Mouse (Mus musculus) ES-E14 (cell line): ENCODE measurements around the gene Ncf1. TPM values are rescaled to one million over a fixed set of nuclear protein-coding genes. Genes with fewer than 3 reads are reported as not detected.

Experiments used
- DNase-seq: peaks from one replicate; pipeline ENCODE4 v3.0.0-alpha.2; 2013; ENCODE audit warnings: low read depth, low spot score
- H3K27ac ChIP-seq: 2 replicates; pipeline ENCODE4 v1.5.1; 2012; ENCODE audit warnings: low read depth, mild to moderate bottlenecking, low read length, moderate library complexity, mixed read lengths; ENCODE audit not compliant: poor library complexity, insufficient read depth, severe bottlenecking
- H3K36me3 ChIP-seq: 2 replicates; pipeline ENCODE4 v1.6.1; 2012; ENCODE audit warnings: mild to moderate bottlenecking, low read length, moderate library complexity, mixed read lengths; ENCODE audit not compliant: control insufficient read depth, poor library complexity, insufficient read depth, severe bottlenecking
- H3K4me1 ChIP-seq, 2 experiments: fragments of 150-350 bp in 1 of 2; sonication (generic) in 1 of 2; 2 replicates each; pipeline ENCODE4 v1.6.1; 2012; ENCODE audit warnings: low read length in 2 of 2, mild to moderate bottlenecking in 1 of 2, mixed read lengths in 1 of 2; ENCODE audit not compliant: control insufficient read depth in 2 of 2, insufficient read depth in 2 of 2, poor library complexity in 1 of 2
- H3K4me3 ChIP-seq, 2 experiments: fragments of 150-350 bp in 1 of 2; sonication (generic) in 1 of 2; 2 replicates each; pipeline ENCODE4 v1.5.1; 2012; ENCODE audit warnings: low read length in 2 of 2, low read depth in 1 of 2, mild to moderate bottlenecking in 1 of 2, mixed read lengths in 1 of 2; ENCODE audit not compliant: insufficient read depth in 1 of 2, poor library complexity in 1 of 2, severe bottlenecking in 1 of 2
- H3K9ac ChIP-seq: 2 replicates; pipeline ENCODE4 v1.6.1; 2012; ENCODE audit warnings: low read depth, mild to moderate bottlenecking, low read length, mixed read lengths; ENCODE audit not compliant: poor library complexity, insufficient read depth, severe bottlenecking
- H3K9me3 ChIP-seq: fragments of 150-350 bp; sonication (generic); 2 replicates; pipeline ENCODE4 v1.6.1; 2012; ENCODE audit warnings: low read depth, mild to moderate bottlenecking, low read length; ENCODE audit not compliant: control insufficient read depth, insufficient read depth
- CHD2 ChIP-seq: IDR thresholded peaks from 2 replicates; pipeline ENCODE4 v1.6.1; 2014; ENCODE audit warnings: mild to moderate bottlenecking, low read depth, low read length, inconsistent platforms
- HCFC1 ChIP-seq: IDR thresholded peaks from 2 replicates; pipeline ENCODE4 v1.6.1; 2012; ENCODE audit warnings: low read length, inconsistent platforms, borderline replicate concordance; ENCODE audit not compliant: insufficient read depth
- MAFK ChIP-seq: IDR thresholded peaks from 2 replicates; pipeline ENCODE4 v1.6.1; 2014; ENCODE audit warnings: mild to moderate bottlenecking, low read depth, low read length, inconsistent platforms; ENCODE audit not compliant: insufficient read depth
- ZC3H11A ChIP-seq: IDR thresholded peaks from 2 replicates; pipeline ENCODE4 v1.6.1; 2012; ENCODE audit warnings: low read depth, mild to moderate bottlenecking, inconsistent platforms, low read length, borderline replicate concordance
- ZNF384 ChIP-seq: IDR thresholded peaks from 2 replicates; pipeline ENCODE4 v1.6.1; 2012; ENCODE audit warnings: low read depth, low read length, inconsistent platforms
- in situ Hi-C, 2 experiments: fragments of 600-800 bp; cut with MboI; formaldehyde crosslinking; loops; one replicate each; pipeline ENCODE4 v1.15.1; 2025; ENCODE audit warnings: low sequenced_read_pairs in 2 of 2, inconsistent platforms in 1 of 2; ENCODE audit not compliant: unreplicated experiment in 2 of 2
- total RNA-seq: library from RNA; depleted of rRNA; stranded (reverse); fragments of 300-350 nt; gene quantifications from 2 replicates; pipeline ENCODE4 v1.2.3, GENCODE M21; 2012

The Ncf1 gene
- total RNA-seq, 1 experiment: 0.67 TPM

- TF ChIP-seq ZNF384 (peak; percentile 95), MAFK (no peak), HCFC1 (no peak), CHD2 (no peak), ZC3H11A (peak; percentile 78)
- peaks cover 5 to 20% of the 10 kb centered on the region in 2 experiments; a peak in 3 of 4 replicates for H3K4me1 ChIP-seq
- H3K9ac ChIP-seq: no peak overlapping the region
- in situ Hi-C loops: loop anchor here in 1 of 2 experiments (10.0 kb wide), 2 partner anchors 165 to 285 kb away; no protein-coding TSS in a partner anchor
- no peaks in the 10 kb centered on the region for H3K36me3 ChIP-seq
- no peaks in the 10 kb centered on the region for H3K9me3 ChIP-seq
- no peak overlapping the region for H3K4me3 ChIP-seq
- DNase-seq: peak; percentile 65
- no peak overlapping the region for H3K27ac ChIP-seq
Observed at GRCm38 (mm10) chr5:134179871-134180270, 49.6 kb downstream of the Ncf1 start.

DNA sequence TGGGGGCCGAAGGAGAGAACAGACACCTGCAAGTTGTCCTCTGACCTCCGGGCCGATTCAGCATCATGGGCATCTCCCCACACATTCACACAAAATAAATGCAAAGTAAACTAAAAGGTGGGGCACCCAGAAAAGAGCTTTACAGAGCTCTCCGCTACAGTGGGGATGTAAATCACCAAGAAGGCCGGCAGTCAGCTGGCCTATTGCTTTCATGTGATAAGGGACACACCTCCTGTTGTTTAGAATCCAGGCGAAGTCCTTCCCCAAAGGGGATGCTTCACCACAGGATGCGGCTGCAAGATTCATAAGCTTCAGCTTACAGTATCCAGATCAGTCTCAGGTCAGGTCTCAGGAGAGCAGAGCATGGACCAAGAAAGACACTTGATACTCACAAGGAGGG, 50.9 kb downstream of the Ncf1 start:
- peaks cover 2% of the 10 kb centered on the region; the same call in 1 of the 2 replicates for H3K36me3 ChIP-seq
- TF ChIP-seq ZNF384 (no peak), ZC3H11A (no peak), CHD2 (no peak), HCFC1 (no peak), MAFK (no peak)
- no peak overlapping the region for H3K27ac ChIP-seq
- no peak overlapping the region for H3K9ac ChIP-seq
- H3K4me1 ChIP-seq: peaks cover 5 to 23% of the 10 kb centered on the region in 2 experiments; a peak in 3 of 4 replicates
- no peak overlapping the region for H3K4me3 ChIP-seq
- no peak for DNase-seq
- in situ Hi-C loops: no loop called here
- no peaks in the 10 kb centered on the region for H3K9me3 ChIP-seq

DNA sequence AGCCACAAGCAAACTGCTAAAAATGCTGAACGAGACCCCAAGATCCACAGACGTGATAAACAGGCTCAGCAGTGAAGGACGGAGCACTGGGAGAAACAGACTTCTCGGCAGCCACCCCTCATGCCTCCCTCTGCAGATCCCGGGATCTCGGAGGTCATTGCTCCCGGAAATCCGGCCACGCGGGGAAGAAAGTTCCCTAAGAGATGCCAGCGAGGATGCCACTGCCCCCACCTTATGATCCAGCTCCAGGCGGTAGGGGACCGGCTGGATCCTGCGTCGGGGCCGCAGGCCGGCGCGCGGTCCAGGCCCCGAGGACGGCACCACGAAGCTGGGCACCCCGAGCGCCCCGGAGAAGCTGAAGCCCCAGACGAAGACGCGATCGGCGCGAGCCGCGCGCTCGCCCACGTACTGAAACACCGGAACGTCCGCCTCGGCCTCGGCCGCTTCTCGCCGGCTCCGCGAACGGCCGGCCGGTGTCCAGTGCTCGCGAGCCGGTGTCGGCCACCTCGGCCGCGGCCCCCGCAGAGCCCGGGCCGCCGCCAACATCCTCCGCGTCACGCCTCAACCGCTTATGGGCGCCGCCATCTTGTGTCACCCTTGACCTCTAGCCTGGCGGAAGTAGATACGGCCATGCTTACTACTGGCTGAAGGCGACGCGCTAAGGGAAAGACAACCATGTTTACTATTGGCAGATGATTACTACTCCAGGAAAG, 53.1 kb downstream of the Ncf1 start, which contains the start of gene Rcc1l:
TSS of gene Rcc1l (minus strand) at position 606 of the 713 bp plus-strand sequence.
- Histone ChIP-seq H3K27ac (peak within 1 kb of the TSS; percentile 71), H3K4me3 (peak within 1 kb of the TSS; percentile 82 to 90), H3K9ac (peak within 1 kb of the TSS; percentile 91), H3K36me3 (peaks cover 12% of the 10 kb centered on the region; the same call in 1 of the 2 replicates), H3K4me1 (peaks cover 5 to 17% of the 10 kb centered on the region in 2 experiments; a peak in 2 of 4 replicates), H3K9me3 (no peaks in the 10 kb centered on the region)
- in situ Hi-C loops: no loop called here
- DNase-seq: peak; percentile 78
- no peak for TF ChIP-seq MAFK
- TF ChIP-seq HCFC1: peak; percentile 95
- TF ChIP-seq CHD2: peak; percentile 80
- no peak for TF ChIP-seq ZNF384

DNA sequence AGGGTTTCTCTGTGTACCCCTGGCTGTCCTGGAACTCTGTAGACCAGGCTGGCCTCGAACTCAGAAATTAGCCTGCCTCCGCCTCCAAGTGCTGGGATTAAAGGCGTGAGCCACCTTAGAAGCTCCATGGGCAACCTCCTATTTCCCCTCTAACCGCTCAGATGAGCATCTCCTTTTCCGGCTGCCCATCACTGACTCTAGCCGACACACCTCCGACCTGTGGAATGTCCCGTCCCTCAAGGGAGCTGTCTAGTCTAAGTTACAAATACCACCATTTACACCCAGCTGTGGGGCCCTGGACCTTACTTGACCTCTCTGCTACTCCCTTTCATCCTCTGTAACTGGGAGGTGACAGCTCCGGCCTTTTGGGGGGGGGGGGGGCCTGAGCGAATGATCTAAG, 53.7 kb downstream of the Ncf1 start:
- H3K36me3 ChIP-seq: peaks cover 14% of the 10 kb centered on the region; the same call in 1 of the 2 replicates
- peak overlapping the region; percentile 71; the same call in 1 of the 2 replicates for H3K27ac ChIP-seq

More for the DNA sequence above, 53.7 kb downstream of the Ncf1 start:
- H3K9ac ChIP-seq: peak overlapping the region; percentile 91
- no peaks in the 10 kb centered on the region for H3K9me3 ChIP-seq
- in situ Hi-C loops: no loop called here
- TF ChIP-seq ZC3H11A: no peak
- TF ChIP-seq MAFK: no peak
- no peak for TF ChIP-seq HCFC1
- no peak for TF ChIP-seq ZNF384
- no peak for TF ChIP-seq CHD2
- peaks cover 5 to 17% of the 10 kb centered on the region in 2 experiments; a peak in 2 of 4 replicates for H3K4me1 ChIP-seq
- no peak for DNase-seq
- peak overlapping the region; percentile 82 to 90 for H3K4me3 ChIP-seq
